Mouse (Mus musculus) inflammation-experienced regulatory T-cells (primary cell): ENCODE data around the gene Tsks. TPM values are rescaled to one million over a fixed set of nuclear protein-coding genes. Genes with fewer than 3 reads are reported as not detected.

Experiments
- polyA plus RNA-seq, 2 experiments: library from polyadenylated mRNA; unstranded; fragments of 100-300 nt; shearing (Covaris generic); gene quantifications; one replicate each; pipeline ENCODE4 v1.2.1; 2017

The Tsks gene
- polyA plus RNA-seq, result under 1 TPM in 1 of 2 experiments, not detected in 1; 0.97 TPM

DNA sequence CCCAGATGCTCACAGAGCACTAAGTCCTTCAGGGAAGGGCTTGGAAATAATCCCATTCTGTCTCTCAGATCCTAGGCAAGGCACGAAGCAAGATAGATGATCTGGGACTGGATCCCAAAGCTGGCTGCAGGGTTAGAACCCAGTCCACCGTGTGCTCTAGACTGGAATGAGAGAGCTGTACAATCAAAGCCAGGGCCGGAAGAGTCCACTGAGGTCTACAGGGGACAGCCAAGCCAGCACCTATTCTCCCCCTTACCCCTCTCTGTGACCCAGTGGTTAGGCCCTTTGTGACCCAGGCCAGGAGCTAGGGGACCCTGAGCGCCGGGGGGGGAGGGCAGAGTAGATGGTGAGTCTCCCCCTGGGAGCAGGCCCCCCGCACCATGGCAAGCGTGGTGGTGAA is at the start of gene Tsks:
Tsks (plus strand) TSS at position 301 of the 400 bp plus-strand sequence.

DNA sequence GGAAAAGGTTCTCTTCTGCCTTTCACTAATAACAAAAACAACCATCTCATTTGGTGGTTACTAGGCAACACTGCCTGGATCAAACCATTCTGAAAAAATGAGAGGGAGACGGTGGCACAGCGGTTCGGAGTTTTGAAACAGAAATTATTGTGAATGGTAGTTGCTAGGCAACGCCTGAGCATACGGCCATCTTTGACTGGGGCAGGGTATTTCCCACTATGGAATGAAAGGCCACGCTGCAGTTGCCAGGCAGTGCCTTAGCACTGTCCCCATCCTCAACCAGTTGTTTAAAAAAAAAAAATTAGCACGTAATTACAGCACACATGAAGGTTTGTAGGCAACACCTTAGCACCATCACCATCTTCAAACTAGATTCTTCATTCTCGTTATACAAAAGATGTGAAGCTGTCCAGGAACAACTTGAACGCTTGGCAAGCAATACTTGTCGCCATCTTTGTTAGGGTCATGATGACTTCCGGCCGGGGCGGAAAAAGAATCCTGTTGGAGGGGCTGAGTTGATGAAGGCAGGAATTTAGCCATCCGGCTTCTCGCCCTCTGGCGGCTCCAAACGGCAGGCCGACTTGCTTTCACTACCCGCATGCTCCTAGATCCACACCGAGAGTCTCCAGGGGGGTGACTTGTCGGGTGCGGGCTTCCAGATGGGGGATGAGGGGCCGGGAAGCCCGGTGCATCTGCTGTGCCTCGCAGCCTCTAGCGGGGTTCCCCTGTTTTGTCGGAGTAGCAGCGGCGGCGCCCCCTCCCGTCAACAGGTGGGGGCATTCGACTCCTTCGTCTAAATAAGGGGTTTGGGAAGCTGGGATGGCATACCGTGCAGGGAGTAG is 47.2 kb upstream of the Tsks start, which contains the start of gene Fuz:
Fuz (plus strand) TSS at position 487 of the 842 bp plus-strand sequence.

DNA sequence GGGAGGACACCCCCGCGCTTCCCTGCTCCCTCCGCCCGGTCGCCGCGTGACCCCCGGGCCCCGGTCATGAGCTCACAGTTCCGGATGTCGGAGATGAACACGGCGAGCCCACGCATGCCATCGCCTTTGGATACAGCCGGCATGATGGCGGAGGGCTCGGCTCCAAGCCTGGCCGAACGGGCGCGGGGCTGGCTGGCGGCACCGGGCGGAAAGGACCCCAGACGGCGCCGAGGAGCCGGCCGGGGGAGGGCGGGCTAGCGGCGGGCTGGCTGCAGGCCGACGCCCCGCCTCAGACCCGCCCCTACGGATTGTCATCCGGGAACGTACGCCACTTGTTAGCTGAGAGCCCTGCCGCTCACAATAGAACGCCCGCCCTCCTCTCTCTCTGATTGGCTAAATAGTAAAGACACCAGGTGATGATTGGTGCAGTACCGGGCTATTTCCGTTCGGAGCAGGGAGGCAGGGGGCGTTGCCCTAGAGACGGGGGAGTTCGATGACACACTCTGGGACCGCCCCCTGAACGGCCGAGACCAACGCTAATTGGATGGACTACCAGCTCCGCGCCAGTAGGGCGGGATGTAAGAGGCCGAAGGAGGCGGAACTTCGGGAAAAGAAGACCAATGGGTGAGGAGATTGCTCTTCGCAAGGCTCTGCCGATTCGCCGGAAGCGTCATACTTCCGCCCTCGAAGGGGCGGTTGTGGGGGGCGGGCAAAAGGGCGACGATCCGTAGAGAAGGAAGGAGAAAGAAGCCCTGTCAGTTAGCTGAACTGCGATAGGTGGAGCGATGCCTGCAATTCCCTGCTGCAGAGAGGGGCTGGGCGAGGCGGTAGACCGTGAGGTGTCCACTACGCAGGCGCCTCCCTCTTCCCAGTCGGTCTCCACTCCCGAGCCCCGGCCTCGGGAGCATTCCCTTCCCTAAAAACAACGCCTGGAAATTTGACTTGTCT is 13.5 kb upstream of the Tsks start, which contains the start of gene Ap2a1:
Ap2a1 (minus strand) TSS at position 293 of the 948 bp plus-strand sequence.

DNA sequence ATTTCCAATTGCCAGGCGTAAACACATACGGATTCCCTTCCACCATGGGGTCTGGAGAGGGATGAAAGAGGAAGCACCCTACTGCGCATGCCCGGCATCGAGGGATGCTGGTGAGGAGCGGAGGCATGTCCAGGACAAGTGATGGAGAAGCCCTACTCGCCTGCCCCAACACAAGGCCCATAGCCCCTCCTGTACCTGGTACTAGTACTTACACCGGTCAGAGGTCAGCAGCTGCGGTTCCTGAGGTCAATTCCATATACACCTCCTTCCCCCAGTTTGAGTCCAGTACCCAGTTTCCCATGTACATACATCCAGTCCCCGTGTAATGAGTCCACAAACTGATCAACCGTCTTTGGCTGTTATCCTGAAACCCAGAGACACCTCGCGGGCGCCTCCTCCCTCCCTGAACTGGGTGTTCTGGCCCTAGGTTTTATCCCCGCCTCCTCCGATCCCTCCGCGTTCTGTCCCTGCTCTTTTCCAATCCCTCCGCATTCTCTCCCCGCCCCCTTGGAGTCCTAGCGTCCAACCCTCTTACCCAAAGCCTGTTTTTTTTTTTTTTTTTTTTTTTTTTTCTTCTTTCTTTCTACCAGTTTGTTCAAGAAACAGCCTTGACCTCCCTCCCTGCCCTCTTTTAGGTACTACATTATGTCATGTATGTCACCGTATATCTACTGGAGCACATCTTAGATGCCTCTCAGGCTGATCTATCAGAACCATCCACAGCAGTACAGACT is 31.5 kb downstream of the Tsks start, which contains the start of gene Cpt1c:
Cpt1c (minus strand) TSS at position 469 of the 734 bp plus-strand sequence.

DNA sequence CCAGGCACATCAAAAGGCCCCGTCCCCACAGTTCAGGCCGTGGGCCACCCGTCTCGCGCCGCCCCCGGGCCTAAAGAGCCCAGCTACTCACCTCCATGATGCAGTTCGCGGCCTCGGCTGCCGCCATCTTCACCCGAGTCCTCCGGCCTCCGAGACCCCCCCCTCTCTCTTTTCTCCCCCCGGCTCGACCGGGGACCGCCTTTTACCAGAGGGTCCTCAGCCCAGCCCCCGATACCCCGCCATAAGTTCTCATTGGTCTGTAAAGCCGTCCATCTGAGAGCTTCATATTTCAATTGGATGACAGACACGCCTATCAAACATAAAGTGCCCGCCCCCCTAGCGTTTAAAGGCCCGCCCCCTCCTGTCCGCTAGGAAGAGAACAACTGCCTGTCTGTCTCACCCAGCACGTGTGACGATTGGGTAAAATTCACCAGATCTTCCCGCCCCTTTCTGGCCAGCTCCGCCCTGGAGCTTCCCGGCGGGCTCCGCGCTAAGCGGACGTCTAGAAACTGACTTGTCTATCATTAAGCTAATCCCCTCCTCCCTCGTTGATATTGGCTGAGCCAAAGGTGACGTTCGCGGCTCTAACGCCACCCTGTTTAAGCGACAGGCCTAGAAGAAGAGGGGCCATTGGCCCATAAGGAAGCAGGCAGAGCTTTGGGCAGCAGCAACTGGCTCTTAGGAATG is 43.3 kb downstream of the Tsks start, which contains the start of gene Prmt1:
Prmt1 (minus strand) TSS at position 377 of the 687 bp plus-strand sequence.

DNA sequence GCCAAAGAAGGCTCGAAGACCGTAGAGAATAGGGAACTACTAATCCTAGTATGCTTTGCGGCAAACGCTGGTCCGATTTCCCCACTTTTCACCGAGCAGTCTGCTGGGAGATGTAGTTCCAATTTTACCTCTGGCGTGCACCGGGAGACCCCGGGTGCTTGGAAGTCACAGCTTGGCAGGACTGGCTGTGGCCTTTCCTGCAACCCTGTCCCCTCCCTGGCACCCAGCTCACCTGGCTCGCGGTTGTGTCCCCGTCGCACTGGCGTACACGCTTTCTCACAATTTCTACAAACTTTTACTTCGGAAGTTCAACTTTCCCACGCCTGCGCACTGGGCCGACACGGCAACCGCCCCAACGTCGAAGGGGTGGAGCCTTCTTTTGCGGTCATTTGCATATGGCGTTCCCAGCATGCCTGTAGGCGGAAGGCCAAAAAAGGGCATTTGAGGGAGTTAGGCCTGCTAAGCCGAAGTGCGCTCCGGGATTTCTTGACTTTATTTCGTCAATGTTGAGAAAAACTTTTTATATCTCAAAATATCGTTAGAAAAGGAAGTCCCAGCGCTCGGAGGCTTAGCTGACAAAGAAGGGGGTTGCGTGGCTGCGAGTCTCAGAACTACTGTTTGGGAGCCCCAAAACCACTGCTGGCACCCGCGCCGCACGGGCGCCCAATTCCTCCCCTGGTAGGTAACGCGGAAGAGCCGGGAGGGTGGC is 54.4 kb downstream of the Tsks start, which contains the start of gene Irf3:
Irf3 (plus strand) TSS at position 418 of the 709 bp plus-strand sequence.

DNA sequence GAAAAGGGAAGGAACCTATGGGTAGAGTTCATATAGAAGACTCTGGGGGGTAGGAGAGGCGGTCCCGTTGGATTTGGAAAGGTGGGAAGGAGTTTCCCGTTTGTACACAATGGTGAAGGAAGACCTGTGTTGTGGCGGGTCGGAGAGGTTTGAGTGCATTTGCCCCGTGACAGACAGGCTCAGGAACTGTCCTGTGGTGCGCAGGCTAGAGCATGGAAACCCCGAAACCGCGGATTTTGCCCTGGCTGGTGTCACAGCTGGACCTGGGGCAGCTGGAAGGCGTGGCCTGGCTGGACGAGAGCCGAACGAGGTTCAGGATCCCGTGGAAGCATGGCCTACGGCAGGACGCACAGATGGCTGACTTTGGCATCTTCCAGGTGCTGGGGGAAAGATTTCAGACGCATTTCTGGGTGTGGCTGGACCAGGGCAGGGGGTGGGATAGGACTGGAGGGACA is 55.5 kb downstream of the Tsks start, which contains the start of gene Bcl2l12:
Bcl2l12 (minus strand) TSS at position 212 of the 455 bp plus-strand sequence.

Other genes with a start within 250 kb of the Tsks start
- gene Izumo2, start 234.5 kb upstream of the Tsks start, polyA plus RNA-seq, result not detected
- gene Vrk3, start 194.8 kb upstream of the Tsks start, polyA plus RNA-seq, result 10 to 100 TPM; 92.8 to 98.9 TPM
- 1 to 10 TPM in 1 of 2 experiments, under 1 TPM in 1; 0.37 to 1.3 TPM for gene Zfp473, start 192.2 kb upstream of the Tsks start, polyA plus RNA-seq
- 10 to 100 TPM; 40.5 to 41.4 TPM for gene Nup62, start 127.1 kb upstream of the Tsks start, polyA plus RNA-seq
- gene Il4i1, start 126.8 kb upstream of the Tsks start, polyA plus RNA-seq, result 1 to 10 TPM; 3.0 to 8.6 TPM
- under 1 TPM in 1 of 2 experiments, not detected in 1; 0.30 TPM for gene Atf5, start 126.5 kb upstream of the Tsks start, polyA plus RNA-seq
- gene Akt1s1, start 94.2 kb upstream of the Tsks start, polyA plus RNA-seq, result 10 to 100 TPM; 26.4 to 35.3 TPM
- 10 to 100 TPM; 83.2 to 90.0 TPM for gene Tbc1d17, start 94.1 kb upstream of the Tsks start, polyA plus RNA-seq
- gene Pnkp, start 86.1 kb upstream of the Tsks start, polyA plus RNA-seq, result 10 to 100 TPM; 89.6 to 97.9 TPM
- gene Ptov1, start 73.4 kb upstream of the Tsks start, polyA plus RNA-seq, result 10 to 100 TPM; 28.9 to 30.2 TPM
- 10 to 100 TPM; 54.7 to 59.9 TPM for gene Med25, start 50.5 kb upstream of the Tsks start, polyA plus RNA-seq
- 10 to 100 TPM; 38.7 to 55.5 TPM for gene Fuz, start 47.1 kb upstream of the Tsks start, polyA plus RNA-seq
- 10 to 100 TPM; 56.8 to 69.1 TPM for gene Ap2a1, start 13.7 kb upstream of the Tsks start, polyA plus RNA-seq
- gene Cpt1c, start 31.6 kb downstream of the Tsks start, polyA plus RNA-seq, result 1 to 10 TPM; 1.7 to 2.5 TPM
- 100 to 1,000 TPM; 148 to 162 TPM for gene Prmt1, start 43.4 kb downstream of the Tsks start, polyA plus RNA-seq
- 100 to 1,000 TPM; 224 to 233 TPM for gene Irf3, start 54.4 kb downstream of the Tsks start, polyA plus RNA-seq
- gene Bcl2l12, start 55.5 kb downstream of the Tsks start, polyA plus RNA-seq, result 10 to 100 TPM; 23.6 to 30.4 TPM
- 10 to 100 TPM; 34.5 to 35.4 TPM for gene Scaf1, start 73.2 kb downstream of the Tsks start, polyA plus RNA-seq
- 10 to 100 TPM; 30.9 to 34.3 TPM for gene Rras, start 74.8 kb downstream of the Tsks start, polyA plus RNA-seq
- 1 to 10 TPM; 2.2 to 4.1 TPM for gene Prr12, start 109.7 kb downstream of the Tsks start, polyA plus RNA-seq
- gene Nosip, start 119.2 kb downstream of the Tsks start, polyA plus RNA-seq, result 100 to 1,000 TPM in 1 of 2 experiments, 10 to 100 TPM in 1; 99.4 to 115 TPM
- gene Prrg2, start 119.5 kb downstream of the Tsks start, polyA plus RNA-seq, result 1 to 10 TPM; 2.7 to 4.1 TPM
- gene Rcn3, start 149.0 kb downstream of the Tsks start, polyA plus RNA-seq, result 10 to 100 TPM in 1 of 2 experiments, 1 to 10 TPM in 1; 3.5 to 13.7 TPM
- gene Fcgrt, start 160.6 kb downstream of the Tsks start, polyA plus RNA-seq, result 1 to 10 TPM; 1.1 to 5.2 TPM
- 1,000 to 10,000 TPM; 2,095 to 2,158 TPM for gene Rps11, start 181.2 kb downstream of the Tsks start, polyA plus RNA-seq
- 1,000 to 10,000 TPM; 2,041 to 2,586 TPM for gene Rpl13a, start 185.6 kb downstream of the Tsks start, polyA plus RNA-seq
- gene Gm45713, start 193.0 kb downstream of the Tsks start, polyA plus RNA-seq, result not detected
- gene Flt3l, start 193.2 kb downstream of the Tsks start, polyA plus RNA-seq, result 100 to 1,000 TPM; 207 to 313 TPM
- gene Pih1d1, start 211.1 kb downstream of the Tsks start, polyA plus RNA-seq, result 10 to 100 TPM; 53.5 to 57.9 TPM
- gene Aldh16a1, start 211.4 kb downstream of the Tsks start, polyA plus RNA-seq, result 10 to 100 TPM; 50.3 to 78.2 TPM
- under 1 TPM in 1 of 2 experiments, not detected in 1; 0.16 TPM for gene Slc17a7, start 220.7 kb downstream of the Tsks start, polyA plus RNA-seq
- gene Gfy, start 236.4 kb downstream of the Tsks start, polyA plus RNA-seq, result not detected
- not detected for gene Pth2, start 237.8 kb downstream of the Tsks start, polyA plus RNA-seq